Mouse (Mus musculus) intestine, embryonic 14.5 days (tissue): ENCODE measurements at regions not wholly inside any gene's neighbourhood (a gene's known extent, or its start where the extent isn't known, plus 50 kb on each side); places are given as distances from the start of the nearest gene placed in this dataset.

Source experiments
- ATAC-seq: fragments of 200-750 bp; cut with Nextera tagmentation; replicated peaks from 2 replicates; pipeline ENCODE4 v1.8.0; 2017; ENCODE audit warnings: low read depth, moderate number of reproducible peaks, moderate TSS enrichment, moderate library complexity; ENCODE audit not compliant: low FRiP score, low TSS enrichment
- DNase-seq: peaks from one replicate; pipeline ENCODE4 v3.0.0-alpha.2; 2018; ENCODE audit warnings: low spot score
- H3K27ac ChIP-seq: fragments of 300-500 bp; sonication (generic); 2 replicates; pipeline ENCODE4 v1.5.1; 2014; ENCODE audit warnings: low read depth, mild to moderate bottlenecking, control low read depth
- H3K27me3 ChIP-seq: fragments of 300-500 bp; sonication (generic); replicated peaks from 2 replicates; pipeline ENCODE4 v1.6.1; 2014; ENCODE audit warnings: low read length, control low read depth; ENCODE audit not compliant: control insufficient read depth, insufficient read depth
- H3K36me3 ChIP-seq: fragments of 300-500 bp; sonication (generic); 2 replicates; pipeline ENCODE4 v1.6.1; 2014; ENCODE audit warnings: low read length, control low read depth; ENCODE audit not compliant: control insufficient read depth, insufficient read depth
- H3K4me1 ChIP-seq: fragments of 300-500 bp; sonication (generic); replicated peaks from 2 replicates; pipeline ENCODE4 v1.6.1; 2014; ENCODE audit warnings: low read length, control low read depth, mixed read lengths; ENCODE audit not compliant: control insufficient read depth, insufficient read depth
- H3K4me2 ChIP-seq: fragments of 300-500 bp; sonication (generic); 2 replicates; pipeline ENCODE4 v1.6.1; 2014; ENCODE audit warnings: low read length
- H3K4me3 ChIP-seq: fragments of 300-500 bp; sonication (generic); 2 replicates; pipeline ENCODE4 v1.5.1; 2014; ENCODE audit warnings: low read depth, low read length, control low read depth, mixed read lengths
- H3K9ac ChIP-seq: fragments of 300-500 bp; sonication (generic); 2 replicates; pipeline ENCODE4 v1.6.1; 2014; ENCODE audit warnings: mild to moderate bottlenecking, low read length
- H3K9me3 ChIP-seq: fragments of 300-500 bp; sonication (generic); 2 replicates; pipeline ENCODE4 v1.6.1; 2016; ENCODE audit warnings: low read length, control low read depth; ENCODE audit not compliant: control insufficient read depth
- WGBS: fragments of 180-500 bp; shearing (Covaris S2); extraction: QIAGEN DNeasy Blood & Tissue Kit; methylation state at CpG from one replicate; pipeline ENCODE4 v1.1.7; 2014; 5-methylcytosine and 5-hydroxymethylcytosine counted together

GRCm38 (mm10) chr7:79217232-79217631, 55.8 kb upstream of the Abhd2 start:
- H3K27me3 ChIP-seq, result no peaks in the 10 kb centered on the region
- WGBS, result 86% methylated on average over 2 of the region's 2 CpGs
- no peak overlapping the region for H3K27ac ChIP-seq
- ATAC-seq, result no peak
- no peaks in the 10 kb centered on the region for H3K9me3 ChIP-seq
- no peaks in the 10 kb centered on the region for H3K36me3 ChIP-seq
- H3K4me2 ChIP-seq, result no peak overlapping the region
- no peak overlapping the region for H3K9ac ChIP-seq
- no peak overlapping the region for H3K4me3 ChIP-seq
- no peak for DNase-seq
- no peaks in the 10 kb centered on the region for H3K4me1 ChIP-seq

- ATAC-seq (no peak), DNase-seq (no peak)
- Histone ChIP-seq H3K4me3 (no peak overlapping the region), H3K9me3 (no peaks in the 10 kb centered on the region), H3K9ac (no peak overlapping the region), H3K4me1 (no peaks in the 10 kb centered on the region), H3K27me3 (no peaks in the 10 kb centered on the region), H3K27ac (no peak overlapping the region), H3K36me3 (no peaks in the 10 kb centered on the region), H3K4me2 (no peak overlapping the region)
- 82% methylated on average over 9 of the region's 9 CpGs for WGBS
Observed at GRCm38 (mm10) chr7:79222626-79223335, 50.2 kb upstream of the Abhd2 start.
